Mouse (Mus musculus) brain, embryonic 14.5 days (tissue): ENCODE measurements at regions not wholly inside any gene's neighbourhood (a gene's known extent, or its start where the extent isn't known, plus 50 kb on each side); places are given as distances from the start of the nearest gene placed in this dataset.

Experiments
- DNase-seq: peaks from one replicate; pipeline ENCODE4 v3.0.0-alpha.2; 2011; ENCODE audit warnings: low read depth
- CTCF ChIP-seq: fragments of 200-500 bp; IDR thresholded peaks from 2 replicates; pipeline ENCODE4 v1.5.1; 2012; ENCODE audit warnings: inconsistent platforms, mild to moderate bottlenecking, moderate library complexity, borderline replicate concordance; ENCODE audit not compliant: insufficient read depth, insufficient read length; ENCODE audit errors: extremely low read depth
- POLR2A ChIP-seq: fragments of 200-500 bp; IDR thresholded peaks from 2 replicates; pipeline ENCODE4 v1.6.1; 2012; ENCODE audit warnings: mild to moderate bottlenecking, inconsistent platforms, borderline replicate concordance; ENCODE audit not compliant: poor library complexity, insufficient read depth, insufficient read length, severe bottlenecking; ENCODE audit errors: extremely low read depth

GRCm38 (mm10) chr8:103874506-103874905 is 226.9 kb upstream of the Cdh5 start:
- no peak for TF ChIP-seq POLR2A
- no peak for TF ChIP-seq CTCF

GRCm38 (mm10) chr8:103879505-103879904 is 221.9 kb upstream of the Cdh5 start:
- no peak for TF ChIP-seq CTCF
- no peak for TF ChIP-seq POLR2A
- no peak for DNase-seq

More at GRCm38 (mm10) chr8:103874506-103874905, 226.9 kb upstream of the Cdh5 start:
- no peak for DNase-seq

GRCm38 (mm10) chr8:103880431-103881145 is 220.8 kb upstream of the Cdh5 start:
- no peak for DNase-seq
- no peak for TF ChIP-seq POLR2A
- TF ChIP-seq CTCF: no peak

GRCm38 (mm10) chr8:103881146-103881486 is 220.3 kb upstream of the Cdh5 start:
- TF ChIP-seq CTCF (no peak), POLR2A (no peak)
- peak; percentile 64 for DNase-seq

- TF ChIP-seq POLR2A (no peak), CTCF (no peak)
- no peak for DNase-seq
These were observed 216.3 kb upstream of the Cdh5 start for GRCm38 (mm10) chr8:103884873-103885780.

GRCm38 (mm10) chr8:103894589-103894988 is 206.8 kb upstream of the Cdh5 start:
- DNase-seq: peak; percentile 79
- TF ChIP-seq CTCF: no peak
- no peak for TF ChIP-seq POLR2A

- TF ChIP-seq CTCF (no peak), POLR2A (no peak)
- DNase-seq: no peak
These were observed 206.3 kb upstream of the Cdh5 start for GRCm38 (mm10) chr8:103895132-103895531.

GRCm38 (mm10) chr8:103897463-103897862 is 204.0 kb upstream of the Cdh5 start:
- TF ChIP-seq POLR2A (no peak), CTCF (no peak)
- no peak for DNase-seq

- TF ChIP-seq CTCF (no peak), POLR2A (no peak)
- no peak for DNase-seq
These were observed 198.9 kb upstream of the Cdh5 start for GRCm38 (mm10) chr8:103902516-103902915.

GRCm38 (mm10) chr8:103903635-103904034 is 197.8 kb upstream of the Cdh5 start:
- no peak for TF ChIP-seq CTCF
- TF ChIP-seq POLR2A: no peak
- DNase-seq: no peak

GRCm38 (mm10) chr8:103907662-103908061 is 193.8 kb upstream of the Cdh5 start:
- TF ChIP-seq CTCF (no peak), POLR2A (no peak)
- DNase-seq: no peak
